Mouse (Mus musculus): ENCODE results near the gene Pou4f2. TPM values are rescaled to one million over a fixed set of nuclear protein-coding genes. Genes with fewer than 3 reads are reported as not detected.

Gene Pou4f2
- total RNA-seq (2021) = not detected
- long read RNA-seq = 0 reads

- peak in 1 of 2 experiments; percentile 32 for DNase-seq (ENCODE audit: low spot score in 2 of 2)
Measured at GRCm38 (mm10) chr8:78436071-78436651, at the start of gene Pou4f2. Gene Pou4f2, minus strand, starts transcription at chr8:78436645.

- DNase-seq (ENCODE audit: low spot score in 2 of 2) = no peak
Measured at GRCm38 (mm10) chr8:78477051-78477829, 40.8 kb upstream of the Pou4f2 start.

DNA sequence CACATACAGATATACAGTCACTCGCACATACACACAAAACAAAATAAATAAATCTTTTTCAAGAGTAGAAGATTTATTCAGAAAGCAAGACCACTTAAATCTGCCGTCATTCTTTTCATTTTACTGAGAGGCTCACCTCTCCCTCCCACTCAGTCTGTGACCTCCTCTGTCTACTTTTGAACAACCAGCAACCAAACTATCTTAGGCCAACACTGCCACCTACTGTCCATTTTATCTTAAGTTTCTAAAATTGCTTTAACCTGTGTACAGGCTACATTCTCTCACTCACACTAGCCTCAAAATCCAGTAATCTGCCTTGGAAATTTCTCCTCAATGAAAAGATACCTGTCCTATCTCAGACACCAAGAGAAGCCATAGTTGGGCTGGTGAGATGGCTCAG, 31.4 kb upstream of the Pou4f2 start:
- no peak for DNase-seq (ENCODE audit: low spot score in 2 of 2)

GRCm38 (mm10) chr8:78463941-78464340, 27.5 kb upstream of the Pou4f2 start:
- no peak for DNase-seq (ENCODE audit: low spot score in 2 of 2)

DNA sequence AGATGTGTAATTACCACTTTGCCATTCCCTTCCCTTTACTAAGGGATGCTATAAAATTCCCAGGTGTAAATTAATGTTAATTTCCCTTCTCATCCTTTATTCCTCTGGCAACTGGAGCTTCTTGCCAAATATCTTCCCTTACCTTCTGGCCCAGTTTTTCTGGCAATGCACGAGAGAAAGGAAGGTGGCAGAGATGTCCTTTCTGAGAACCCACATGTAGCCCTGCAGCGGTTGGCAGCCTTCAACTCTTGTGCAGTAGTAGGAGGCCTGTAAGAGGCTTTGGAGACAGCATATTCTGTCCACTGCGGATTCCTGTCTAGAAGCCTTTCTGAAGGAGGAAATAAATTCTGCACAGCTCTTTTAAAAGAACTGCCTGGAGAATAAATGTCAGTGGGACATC, 20.0 kb upstream of the Pou4f2 start:
- no peak for DNase-seq (ENCODE audit: low spot score in 2 of 2)

DNA sequence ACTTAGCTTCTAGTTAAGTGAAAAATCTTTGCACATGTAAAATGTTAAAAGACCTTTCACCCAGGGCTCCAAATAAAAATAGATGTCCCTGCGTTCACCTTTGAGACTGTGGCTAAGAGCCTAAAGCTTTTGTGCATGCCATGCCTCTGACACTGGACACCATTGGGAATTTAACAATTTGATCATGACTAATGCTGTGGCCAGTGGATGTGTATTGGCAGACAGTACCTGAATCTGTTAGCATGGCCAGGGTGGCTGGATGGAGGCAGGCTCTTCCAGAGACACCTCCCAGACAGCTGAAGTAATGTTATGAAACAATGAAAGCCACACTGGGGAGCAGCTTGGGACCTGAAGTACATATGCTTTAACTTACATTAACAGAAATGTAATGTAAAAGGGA, 6.3 kb upstream of the Pou4f2 start:
- no peak for DNase-seq (ENCODE audit: low spot score in 2 of 2)

- no peak for DNase-seq (ENCODE audit: low spot score in 2 of 2)
Measured at GRCm38 (mm10) chr8:78438121-78438520, 1.7 kb upstream of the Pou4f2 start.

DNA sequence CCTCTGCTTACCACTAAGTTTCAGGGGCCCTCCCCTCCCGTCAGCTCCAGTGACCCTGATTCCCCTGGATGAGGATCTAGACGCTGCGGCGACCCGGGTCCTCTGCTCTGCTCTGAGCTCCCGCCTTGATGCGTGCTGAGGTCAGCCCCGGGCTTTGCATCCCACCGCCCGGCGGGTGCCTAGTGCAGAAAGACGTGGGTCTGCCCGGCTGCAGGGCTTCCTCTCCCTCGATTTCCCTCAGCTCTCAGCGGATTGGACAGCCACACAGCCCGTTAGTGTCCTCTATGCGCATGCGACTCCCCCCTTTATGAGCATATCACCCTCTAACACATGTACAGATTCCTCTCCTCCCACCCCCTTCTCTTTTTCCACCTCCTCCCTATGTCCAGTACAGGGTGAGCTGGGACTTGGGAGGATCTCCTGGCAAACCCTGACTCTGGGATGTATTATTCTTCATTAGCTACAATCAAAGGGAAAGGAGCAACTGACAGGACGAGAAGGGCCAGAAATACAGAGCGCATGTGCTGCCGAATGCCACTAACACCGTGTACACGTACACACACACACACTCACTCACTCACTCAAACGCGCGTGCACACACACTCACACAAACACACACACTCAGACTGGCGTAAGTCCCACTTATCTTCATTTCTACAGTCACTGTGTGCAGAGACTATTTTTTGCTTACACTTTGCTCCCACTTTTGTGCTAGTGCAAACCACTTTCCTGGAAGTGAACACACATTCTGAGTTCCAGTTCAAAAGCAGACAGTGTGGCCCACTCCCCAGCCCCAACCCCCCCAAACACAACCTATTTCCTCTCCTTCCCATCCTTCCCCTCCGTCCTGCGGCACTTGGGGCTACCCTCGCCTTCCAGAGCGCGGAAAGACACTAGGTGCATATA, 948 bp upstream of the Pou4f2 start:
- DNase-seq (ENCODE audit: low spot score in 2 of 2) = no peak

DNA sequence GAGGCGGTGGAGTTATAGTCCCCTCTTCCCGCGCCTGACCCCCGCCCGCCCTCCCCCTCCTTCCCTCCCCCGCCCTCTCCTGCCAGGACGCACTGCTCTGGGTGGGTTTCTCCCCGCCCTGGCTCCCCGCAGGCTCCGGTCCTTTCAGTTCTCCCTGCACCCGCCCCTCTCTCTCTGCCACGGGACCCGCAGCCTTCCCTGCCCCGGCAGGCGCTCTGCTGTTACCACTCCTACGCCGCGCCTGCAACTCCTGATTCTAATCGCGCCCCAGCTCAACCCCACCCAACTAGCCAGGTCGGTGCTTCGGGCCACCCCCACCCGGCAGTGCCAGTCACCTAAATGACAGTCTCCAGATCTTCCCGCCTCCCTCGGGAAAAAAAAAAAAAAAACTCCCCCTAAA, 216 bp upstream of the Pou4f2 start:
- no peak for DNase-seq (ENCODE audit: low spot score in 2 of 2)

DNA sequence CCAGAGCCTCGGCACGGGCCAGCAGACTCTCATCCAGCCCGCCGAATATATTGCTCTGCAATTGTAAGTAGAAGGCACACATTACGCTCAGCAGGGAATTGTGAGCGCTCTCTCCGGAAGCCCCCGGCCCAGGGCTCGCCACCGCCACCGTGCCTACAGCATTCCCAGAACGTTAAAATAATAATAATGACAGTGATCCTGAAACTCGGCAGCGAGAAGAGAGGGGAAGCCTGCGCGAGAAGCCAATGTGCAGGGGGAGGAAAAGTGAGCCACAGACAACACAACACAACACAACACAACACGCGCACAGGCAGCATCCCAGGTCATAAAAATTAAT, 853 bp downstream of the Pou4f2 start:
- no peak for DNase-seq (ENCODE audit: low spot score in 2 of 2)

DNA sequence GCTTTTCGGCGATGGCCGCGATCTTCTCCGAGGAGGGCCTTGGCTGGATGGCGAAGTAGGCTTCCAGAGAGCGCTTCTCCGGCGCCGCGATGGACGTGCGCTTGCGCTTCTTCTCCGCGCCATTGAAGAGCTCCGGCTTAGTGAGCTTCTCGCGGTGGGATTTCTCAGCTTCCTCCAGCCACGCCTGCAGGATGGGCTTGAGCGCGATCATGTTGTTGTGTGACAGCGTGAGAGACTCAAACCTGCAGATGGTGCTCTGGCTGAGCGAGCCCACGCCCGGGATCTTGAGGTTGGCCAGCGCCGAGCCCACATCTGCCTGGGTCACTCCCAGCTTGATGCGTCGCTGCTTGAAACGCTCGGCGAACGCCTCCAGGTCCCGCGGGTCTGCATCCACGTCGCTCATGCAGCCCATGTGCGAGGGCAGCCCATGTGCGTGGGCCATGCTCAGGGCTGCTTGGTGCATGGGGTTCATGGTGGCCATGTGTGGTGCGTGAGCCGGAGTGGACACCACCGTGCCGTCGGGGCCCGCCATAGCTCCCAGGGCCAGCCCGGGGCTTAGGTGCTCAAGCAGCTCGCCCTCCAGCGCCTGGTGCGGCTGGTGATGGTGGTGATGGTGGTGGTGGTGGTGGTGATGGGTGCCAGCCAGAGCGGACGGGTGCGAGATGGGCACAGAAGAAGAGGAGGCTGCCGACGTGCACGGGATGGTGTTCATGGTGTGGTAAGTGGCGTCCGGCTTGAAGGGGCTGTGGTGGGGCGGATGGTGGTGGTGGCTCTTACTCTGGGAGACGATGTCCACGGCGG, 1.4 kb downstream of the Pou4f2 start:
- DNase-seq (ENCODE audit: low spot score in 2 of 2) = no peak

DNA sequence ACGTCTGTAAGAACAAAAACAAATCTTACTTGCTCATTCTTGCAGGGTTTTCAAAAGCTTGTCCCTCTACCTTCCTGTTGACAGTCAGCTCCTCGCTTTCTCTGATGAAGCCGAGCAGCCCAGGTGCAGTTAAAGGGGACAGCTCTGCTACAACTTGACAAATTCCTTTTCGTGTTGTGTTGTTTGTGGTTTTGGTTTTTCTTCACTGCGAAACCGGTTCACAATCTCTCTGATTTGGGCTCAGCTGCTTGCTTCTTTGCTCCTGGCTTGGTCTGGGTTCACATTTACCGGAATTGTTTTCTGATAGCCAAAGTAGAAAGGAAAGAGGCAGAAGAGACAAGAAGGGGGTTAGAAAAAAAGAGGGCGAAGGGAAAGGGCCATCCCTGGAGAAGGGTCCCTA, 2.1 kb downstream of the Pou4f2 start:
- DNase-seq (ENCODE audit: low spot score in 2 of 2) = no peak

- DNase-seq (ENCODE audit: low spot score in 2 of 2) = no peak
Measured at GRCm38 (mm10) chr8:78433318-78433717, 3.1 kb downstream of the Pou4f2 start.

- no peak for DNase-seq (ENCODE audit: low spot score in 2 of 2)
Measured at GRCm38 (mm10) chr8:78432451-78432850, 4.0 kb downstream of the Pou4f2 start.

DNA sequence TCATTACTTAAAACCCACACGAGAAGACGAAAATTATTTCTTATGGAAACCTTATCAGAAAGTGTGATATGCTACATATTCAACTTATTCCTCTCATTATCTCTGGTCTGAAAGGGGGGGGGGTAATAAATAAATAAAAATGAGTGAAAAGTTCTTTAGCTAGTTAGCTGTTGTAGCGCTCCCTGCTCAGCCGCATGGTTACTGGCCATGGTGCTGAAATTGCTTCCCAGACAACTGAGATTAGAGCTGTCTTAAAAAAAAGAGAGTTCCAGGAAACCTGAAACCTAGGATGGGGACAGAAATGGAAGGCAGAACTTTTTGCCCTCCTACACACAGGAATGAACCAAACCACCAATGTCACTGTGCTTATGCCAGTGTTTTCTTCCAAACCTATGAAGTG, 5.1 kb downstream of the Pou4f2 start:
- no peak for DNase-seq (ENCODE audit: low spot score in 2 of 2)

DNA sequence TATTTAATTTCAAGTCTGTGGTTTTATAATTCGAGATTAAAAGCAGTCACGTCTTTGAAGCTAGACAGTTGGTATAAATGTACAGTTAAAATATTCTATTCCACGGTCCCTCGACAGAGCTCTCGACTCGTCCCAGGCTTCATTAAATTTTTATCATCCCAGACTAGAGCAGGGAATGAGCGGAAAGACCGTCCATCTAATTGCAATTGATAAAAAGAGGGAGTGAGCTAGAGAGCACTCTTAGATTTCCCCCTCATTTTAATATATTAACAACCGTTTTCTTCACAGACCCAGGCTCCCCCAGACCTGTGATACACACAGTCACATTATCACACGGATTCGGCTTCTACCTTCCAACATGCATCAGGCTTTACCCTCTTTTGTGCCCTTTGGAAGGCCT, 8.3 kb downstream of the Pou4f2 start:
- no peak for DNase-seq (ENCODE audit: low spot score in 2 of 2)

DNA sequence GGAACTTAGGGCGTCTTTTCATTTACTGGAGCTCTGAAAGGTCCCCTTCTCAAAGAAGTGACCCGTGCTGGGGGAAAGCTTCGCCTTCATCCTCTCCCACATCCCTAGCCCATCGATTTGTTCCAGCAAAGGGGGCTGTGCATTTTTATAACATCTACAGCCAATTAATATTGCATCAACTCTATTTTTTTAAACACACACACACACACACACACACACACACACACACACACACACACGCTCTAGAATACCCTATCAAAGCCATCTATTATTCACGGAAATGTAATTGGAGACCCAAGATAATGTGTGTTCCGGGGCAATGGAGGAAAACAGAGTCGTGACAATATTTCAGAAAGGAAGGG, 8.7 kb downstream of the Pou4f2 start:
- no peak for DNase-seq (ENCODE audit: low spot score in 2 of 2)

DNA sequence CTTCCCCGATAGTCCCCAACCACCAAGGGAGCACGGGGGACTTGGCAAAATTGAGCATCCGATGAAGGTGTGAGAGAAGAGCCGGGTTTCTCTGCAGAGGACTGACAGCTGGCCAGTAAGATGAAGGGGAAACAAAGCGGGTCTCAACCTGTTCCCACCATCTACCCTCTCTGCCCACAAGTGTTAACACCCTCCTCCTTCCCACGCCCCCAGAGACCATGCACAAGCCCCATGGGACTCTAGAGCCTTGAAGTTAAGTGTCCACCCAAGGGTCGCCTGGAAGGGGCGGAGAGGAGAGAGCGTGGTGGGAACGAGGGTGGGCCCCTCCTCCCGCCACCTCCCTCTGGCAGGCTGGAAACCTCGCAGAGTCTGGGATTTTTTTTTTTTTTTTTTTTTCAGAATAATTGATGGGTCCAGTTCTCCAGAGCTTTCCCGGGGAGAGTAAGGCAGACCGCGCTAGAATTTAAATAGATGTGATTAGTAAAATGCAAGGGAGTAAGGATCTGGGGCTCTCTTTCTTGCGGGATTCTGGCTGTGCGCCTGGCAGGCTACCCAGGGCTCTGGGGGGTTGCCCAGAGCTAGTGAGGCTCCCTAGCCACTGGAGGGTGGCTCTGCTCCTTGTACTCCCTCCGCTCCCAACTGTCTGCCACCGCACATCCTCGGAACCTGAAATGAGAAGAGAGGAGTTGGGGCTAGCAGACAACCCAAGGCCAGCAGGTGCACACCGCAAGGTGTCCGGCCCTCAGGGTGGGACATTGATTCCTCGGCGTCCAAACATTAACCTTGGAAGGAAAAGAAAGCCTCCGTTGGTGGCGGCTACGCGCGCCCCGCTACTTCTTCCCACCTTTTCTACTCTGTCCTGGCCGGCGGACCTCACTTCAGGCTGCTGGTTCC, 9.3 kb downstream of the Pou4f2 start:
- DNase-seq (ENCODE audit: low spot score in 2 of 2) = no peak

DNA sequence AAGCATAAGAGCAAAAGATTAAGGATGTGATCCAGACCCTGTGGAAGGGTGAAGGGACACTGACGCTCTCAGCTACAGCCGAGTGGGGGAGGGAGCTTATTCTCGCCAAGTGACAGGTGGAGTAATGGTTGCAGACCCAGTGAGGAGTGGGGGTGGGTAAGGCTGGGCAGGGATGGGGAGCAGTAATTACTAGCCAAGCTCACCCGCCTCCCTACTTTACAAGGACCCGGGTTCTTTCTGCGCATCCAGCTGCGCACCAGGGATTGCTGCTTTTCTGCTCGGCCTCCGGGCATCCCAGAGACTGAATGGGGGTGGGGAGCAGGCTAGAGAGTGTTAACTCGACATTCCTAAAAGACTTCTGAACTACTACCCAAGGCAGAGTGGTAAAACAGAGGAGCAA, 10.0 kb downstream of the Pou4f2 start:
- no peak for DNase-seq (ENCODE audit: low spot score in 2 of 2)

- no peak for DNase-seq (ENCODE audit: low spot score in 2 of 2)
Measured at GRCm38 (mm10) chr8:78423937-78424336, 12.5 kb downstream of the Pou4f2 start.

Measured in layer of hippocampus, adult 18-20 months (tissue).